Mouse (Mus musculus) lung, adult 2 months (tissue): ENCODE measurements around the gene Soat2.

Experiments used
- CTCF ChIP-seq: fragments of 200-500 bp; IDR thresholded peaks from 2 replicates; pipeline ENCODE4 v1.5.1; 2011; ENCODE audit warnings: mild to moderate bottlenecking, low read length, control low read depth; ENCODE audit not compliant: insufficient read depth
- POLR2A ChIP-seq: fragments of 200-500 bp; IDR thresholded peaks from 2 replicates; pipeline ENCODE4 v1.6.1; 2011; ENCODE audit warnings: low read depth, mild to moderate bottlenecking, control low read depth, low read length, borderline replicate concordance; ENCODE audit errors: extremely low read depth

DNA sequence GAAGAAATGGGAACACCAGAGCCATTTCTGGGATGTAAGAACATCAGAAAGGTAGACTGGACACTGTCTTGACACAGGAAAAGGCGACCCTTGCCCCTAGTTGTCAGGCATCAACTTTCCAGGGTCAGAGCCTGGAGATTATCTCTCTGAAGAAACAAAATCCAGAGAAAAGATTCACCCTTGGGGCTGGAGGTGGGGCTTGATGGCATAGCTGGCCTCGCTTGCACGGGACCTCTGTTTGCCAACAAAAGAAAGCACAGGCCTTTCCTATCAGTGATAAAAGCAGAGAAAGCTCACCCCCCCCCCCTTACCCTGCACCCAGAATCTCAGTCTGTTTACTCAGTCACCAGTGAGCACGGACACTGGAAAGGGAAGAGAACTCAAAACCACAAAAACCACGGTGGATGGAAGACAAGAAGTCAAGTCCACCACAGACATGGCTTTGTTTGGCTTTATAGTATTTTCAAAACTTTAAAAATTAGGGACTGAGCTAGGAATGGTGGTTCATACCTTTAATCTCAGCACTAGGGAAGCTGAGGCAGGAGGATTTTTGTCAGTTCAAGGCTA, 42.6 kb downstream of the Soat2 start:
- TF ChIP-seq CTCF (no peak), POLR2A (no peak)
